Mouse (Mus musculus): Measurements from ENCODE around the gene Amigo2.

- no peak for TF ChIP-seq CTCF (IDR thresholded peaks at IDR 0.05; ENCODE audit: borderline replicate concordance, control insufficient read depth, extremely low read depth, insufficient read depth, low read length, poor library complexity)
- TF ChIP-seq POLR2A (IDR thresholded peaks at IDR 0.05; ENCODE audit: control insufficient read depth, extremely low read depth, insufficient read depth, low read length, poor library complexity) = no peak
Measured at GRCm38 (mm10) chr15:97254375-97254774, 7.3 kb upstream of the Amigo2 start.

All from thymus, adult 2 months (tissue).